Mouse (Mus musculus) heart, embryonic 15.5 days (tissue): ENCODE data around the gene Rsrp1. TPM values are rescaled to one million over a fixed set of nuclear protein-coding genes. Genes with fewer than 3 reads are reported as not detected.
A peak's percentile ranks its signal among the peaks of the same experiment; 100 is the strongest.

ENCODE experiments used
- ATAC-seq: fragments of 200-750 bp; cut with Nextera tagmentation; replicated peaks from 2 replicates; pipeline ENCODE4 v1.8.0; 2017; ENCODE audit warnings: low read depth, moderate TSS enrichment; ENCODE audit not compliant: insufficient number of reproducible peaks, insufficient read depth, low FRiP score
- H3K27ac ChIP-seq: fragments of 300-500 bp; sonication (generic); 2 replicates; pipeline ENCODE4 v1.5.1; 2015; ENCODE audit warnings: mild to moderate bottlenecking, inconsistent platforms
- H3K27me3 ChIP-seq: fragments of 300-500 bp; sonication (generic); 2 replicates; pipeline ENCODE4 v1.6.1; 2015; ENCODE audit warnings: inconsistent platforms
- H3K36me3 ChIP-seq: fragments of 300-500 bp; sonication (generic); 2 replicates; pipeline ENCODE4 v1.6.1; 2015; ENCODE audit warnings: mild to moderate bottlenecking, inconsistent platforms
- H3K4me1 ChIP-seq: fragments of 300-500 bp; sonication (generic); replicated peaks from 2 replicates; pipeline ENCODE4 v1.6.1; 2015; ENCODE audit warnings: inconsistent platforms
- H3K4me2 ChIP-seq: fragments of 300-500 bp; sonication (generic); 2 replicates; pipeline ENCODE4 v1.6.1; 2015; ENCODE audit warnings: inconsistent platforms, mild to moderate bottlenecking, moderate library complexity
- H3K4me3 ChIP-seq: fragments of 300-500 bp; sonication (generic); 2 replicates; pipeline ENCODE4 v1.5.1; 2015; ENCODE audit warnings: mild to moderate bottlenecking, inconsistent platforms
- H3K9ac ChIP-seq: fragments of 300-500 bp; sonication (generic); 2 replicates; pipeline ENCODE4 v1.6.1; 2015; ENCODE audit warnings: mild to moderate bottlenecking, inconsistent platforms
- H3K9me3 ChIP-seq: fragments of 300-500 bp; sonication (generic); replicated peaks from 2 replicates; pipeline ENCODE4 v1.6.1; 2016; ENCODE audit warnings: inconsistent platforms
- WGBS: fragments of 180-500 bp; shearing (Covaris S2); methylation state at CpG from one replicate; pipeline ENCODE4 v1.1.7; 2015; ENCODE audit warnings: mixed read lengths; 5-methylcytosine and 5-hydroxymethylcytosine counted together
- polyA plus RNA-seq: library from polyadenylated mRNA; unstranded; fragments of >200 nt; fragmentation: Nextera tagmentation; extraction: Ambion mirVana; gene quantifications from 2 replicates; pipeline ENCODE4 v1.2.1, GENCODE M21; 2015

Rsrp1 gene
- polyA plus RNA-seq, 1 experiment from 2014 or later: 366 TPM

DNA sequence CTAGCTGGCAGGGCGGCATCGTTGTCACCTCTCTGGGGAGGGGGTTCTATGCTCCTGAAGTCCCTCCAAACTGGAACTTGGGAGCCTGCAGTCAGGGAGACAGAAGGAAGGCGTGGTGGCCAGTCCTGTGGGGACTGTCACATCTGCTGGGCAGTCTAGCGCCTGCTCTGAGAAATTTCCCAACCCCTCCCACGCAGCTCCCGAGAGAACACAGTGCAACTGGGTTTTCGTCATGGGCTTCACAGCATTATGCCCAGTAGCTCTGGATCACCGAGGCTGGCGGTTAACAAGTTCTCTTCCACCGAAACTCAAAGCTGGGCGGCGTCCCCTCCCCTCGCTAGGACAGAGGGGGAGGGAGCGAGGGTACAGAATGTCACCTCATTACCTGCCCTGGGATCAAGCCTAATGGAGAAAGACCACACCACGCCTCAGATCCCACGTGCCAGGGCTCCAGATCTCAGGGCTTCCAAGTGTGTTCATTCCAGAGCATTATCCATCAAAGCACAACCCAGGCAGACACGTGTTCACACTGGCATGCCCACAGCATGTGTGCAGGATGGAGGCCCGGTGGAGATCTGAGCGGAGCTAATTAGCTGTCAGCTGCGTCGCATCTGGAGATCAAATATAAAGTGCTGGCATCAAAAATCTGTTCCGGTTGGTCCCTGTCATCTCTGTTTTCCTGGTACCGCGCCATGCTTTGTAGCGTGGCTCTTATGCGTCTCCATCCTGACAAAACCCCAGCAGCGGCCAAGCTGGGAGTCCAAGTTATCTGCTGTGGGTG lies 20.6 kb downstream of the Rsrp1 start:
- no peak overlapping the region for H3K4me3 ChIP-seq
- H3K4me2 ChIP-seq: no peak overlapping the region
- H3K9me3 ChIP-seq: no peaks in the 10 kb centered on the region
- no peaks in the 10 kb centered on the region for H3K36me3 ChIP-seq
- peaks cover 31% of the 10 kb centered on the region for H3K27me3 ChIP-seq
- whole genome bisulfite sequencing: 36% methylated on average over 27 of the region's 27 CpGs
- H3K9ac ChIP-seq: no peak overlapping the region
- peaks cover 14% of the 10 kb centered on the region for H3K4me1 ChIP-seq
- no peak overlapping the region for H3K27ac ChIP-seq
- no peak for ATAC-seq

DNA sequence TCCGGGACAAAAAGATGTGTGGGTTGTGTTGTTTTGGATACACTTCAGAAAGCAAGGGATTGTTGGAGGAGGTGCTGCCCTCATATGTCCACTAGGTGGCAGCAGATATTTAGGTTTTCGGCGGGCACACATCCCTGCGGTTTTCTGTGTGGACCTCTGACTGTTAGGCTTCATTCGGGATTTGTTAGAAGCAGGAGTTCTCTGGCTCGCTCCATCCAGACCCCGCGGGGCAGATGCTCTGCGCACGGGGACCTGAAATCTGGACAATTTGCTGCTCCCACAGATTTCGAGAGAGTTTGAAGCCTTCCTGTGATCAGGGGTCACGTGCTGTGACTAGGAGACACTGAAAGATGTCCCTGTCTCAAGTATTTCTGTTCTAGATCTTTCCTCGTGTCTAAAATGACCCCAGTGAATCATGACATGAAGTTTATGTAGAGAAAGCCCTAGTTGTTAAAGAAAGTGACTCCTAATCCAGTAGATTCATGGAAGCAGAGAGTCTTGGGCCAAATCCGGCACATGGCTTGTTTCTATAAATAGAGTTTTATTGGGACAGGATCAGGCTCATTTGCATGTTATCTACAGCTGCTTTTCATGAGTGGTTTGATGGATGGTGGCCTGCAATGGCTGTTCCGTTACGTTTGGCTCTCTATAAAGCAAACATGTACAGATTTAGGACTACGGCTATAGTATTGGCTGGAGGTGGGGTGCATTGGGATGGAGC lies 22.8 kb downstream of the Rsrp1 start:
- H3K9me3 ChIP-seq: no peaks in the 10 kb centered on the region
- H3K4me2 ChIP-seq: peak overlapping the region; percentile 59
- H3K4me1 ChIP-seq: peaks cover 18% of the 10 kb centered on the region
- peak overlapping the region; percentile 26 for H3K4me3 ChIP-seq
- peak; percentile 39; the same call in 1 of the 2 replicates for ATAC-seq
- H3K9ac ChIP-seq: no peak overlapping the region
- no peaks in the 10 kb centered on the region for H3K36me3 ChIP-seq
- WGBS: 6% methylated on average over 17 of the region's 17 CpGs
- H3K27me3 ChIP-seq: peaks cover 29% of the 10 kb centered on the region
- peak overlapping the region; percentile 9 for H3K27ac ChIP-seq

DNA sequence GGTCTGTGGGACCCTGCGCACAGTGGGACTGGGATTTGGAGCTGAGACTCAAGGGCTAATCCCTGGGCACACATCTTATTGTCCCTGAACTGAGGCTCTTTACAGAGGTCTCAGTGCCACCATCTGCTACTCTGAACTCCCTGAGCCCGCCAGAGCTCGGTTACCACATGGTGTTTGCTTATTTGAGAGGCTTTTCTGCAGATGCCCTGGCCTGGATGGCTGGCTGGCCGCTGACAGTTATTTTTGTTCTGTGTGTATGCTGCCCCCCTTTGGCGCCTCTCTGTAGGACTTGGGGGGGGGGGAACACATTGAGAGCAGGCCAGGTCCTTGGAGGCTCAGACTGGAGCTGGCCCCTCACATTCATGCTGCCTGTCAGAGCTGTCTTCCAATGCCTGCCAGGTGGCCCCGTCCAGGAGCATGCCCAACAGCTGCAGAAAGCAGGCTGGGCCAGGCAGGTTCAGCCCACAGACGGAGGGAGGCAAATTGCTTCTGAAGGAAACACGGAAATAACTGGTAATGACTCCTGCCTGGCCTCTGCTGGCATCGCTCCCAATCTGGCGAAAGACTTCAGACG lies 27.2 kb downstream of the Rsrp1 start:
- no peaks in the 10 kb centered on the region for H3K36me3 ChIP-seq
- peak overlapping the region; percentile 83 for H3K27ac ChIP-seq
- H3K27me3 ChIP-seq: peaks cover 7% of the 10 kb centered on the region; the same call in 1 of the 2 replicates
- H3K9me3 ChIP-seq: no peaks in the 10 kb centered on the region
- H3K4me2 ChIP-seq: peak overlapping the region; percentile 28; the same call in 1 of the 2 replicates
- peak; percentile 89 for ATAC-seq
- WGBS: 14% methylated on average over 11 of the region's 11 CpGs
- no peak overlapping the region for H3K4me3 ChIP-seq
- no peak overlapping the region for H3K9ac ChIP-seq
- H3K4me1 ChIP-seq: peaks cover 17% of the 10 kb centered on the region

DNA sequence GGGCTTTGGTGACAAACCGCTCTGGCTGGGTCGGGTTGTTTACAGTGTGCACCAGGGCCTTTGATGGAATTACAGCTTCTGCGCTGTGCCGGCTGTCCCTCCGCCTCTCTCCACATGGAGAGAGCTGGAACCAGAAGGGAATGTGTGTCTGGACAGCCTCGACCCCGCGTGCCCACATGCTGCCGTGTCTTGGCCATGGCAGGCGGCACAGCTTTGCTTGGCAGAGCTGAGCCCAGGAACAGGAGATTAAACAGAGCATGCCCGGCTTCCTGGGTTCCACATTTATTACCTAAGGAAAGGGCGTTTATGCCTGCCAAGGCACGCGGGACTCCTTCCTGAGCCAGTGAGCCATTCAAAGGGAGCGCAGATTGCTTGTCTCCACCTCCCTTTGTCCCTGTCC lies 31.1 kb downstream of the Rsrp1 start:
- peaks cover 10% of the 10 kb centered on the region for H3K4me1 ChIP-seq
- H3K9ac ChIP-seq: no peak overlapping the region
- H3K4me2 ChIP-seq: no peak overlapping the region
- ATAC-seq: no peak
- no peak overlapping the region for H3K27ac ChIP-seq
- H3K36me3 ChIP-seq: no peaks in the 10 kb centered on the region
- no peak overlapping the region for H3K4me3 ChIP-seq
- H3K27me3 ChIP-seq: peaks cover 31% of the 10 kb centered on the region
- WGBS: 22% methylated on average over 15 of the region's 15 CpGs
- H3K9me3 ChIP-seq: no peaks in the 10 kb centered on the region

DNA sequence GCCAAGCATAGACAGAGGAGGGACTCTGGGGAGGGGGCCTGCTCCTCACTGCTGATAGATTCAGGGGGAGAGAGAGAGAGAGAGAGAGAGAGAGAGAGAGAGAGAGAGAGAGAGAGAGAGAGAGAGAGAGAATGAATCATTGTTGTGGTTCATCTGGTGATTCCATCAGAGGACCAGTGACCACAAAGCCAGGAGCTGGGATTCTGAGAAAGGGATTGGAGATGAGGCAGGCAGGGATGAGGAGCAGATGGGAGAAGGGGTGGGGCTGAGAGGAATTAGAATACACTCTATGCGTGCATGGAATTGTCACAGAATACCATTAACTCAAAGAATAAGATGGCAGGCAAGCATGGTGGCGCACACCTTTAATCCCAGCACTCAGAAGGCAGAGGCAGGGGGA lies 31.8 kb downstream of the Rsrp1 start:
- H3K36me3 ChIP-seq: no peaks in the 10 kb centered on the region
- peaks cover 9% of the 10 kb centered on the region for H3K4me1 ChIP-seq
- peaks cover 35% of the 10 kb centered on the region for H3K27me3 ChIP-seq
- no peak overlapping the region for H3K27ac ChIP-seq
- no peak overlapping the region for H3K9ac ChIP-seq
- H3K4me2 ChIP-seq: no peak overlapping the region
- no peak for ATAC-seq
- H3K9me3 ChIP-seq: no peaks in the 10 kb centered on the region
- WGBS: 83% methylated on average over 2 of the region's 2 CpGs
- no peak overlapping the region for H3K4me3 ChIP-seq

DNA sequence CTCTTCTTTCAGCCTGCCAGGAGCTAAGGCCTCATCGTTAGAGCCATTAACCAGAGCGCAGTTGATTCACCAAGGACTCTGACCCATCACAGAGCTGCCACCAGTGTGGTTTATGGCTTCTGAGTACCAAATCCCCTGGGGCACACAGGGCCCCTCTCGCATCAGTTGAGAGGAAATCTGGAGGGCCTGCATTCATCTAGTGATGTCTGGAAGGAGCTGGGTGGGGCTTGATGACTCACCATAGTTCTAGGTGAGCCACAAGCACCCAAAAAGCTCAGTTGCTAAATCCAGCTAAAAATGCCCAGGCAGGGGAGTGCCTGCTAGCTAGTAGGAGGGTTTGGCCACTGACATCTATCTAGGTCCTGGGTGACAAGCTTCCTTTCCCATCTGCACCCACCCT lies 32.5 kb downstream of the Rsrp1 start:
- H3K27me3 ChIP-seq: peaks cover 37% of the 10 kb centered on the region
- ATAC-seq: no peak
- no peaks in the 10 kb centered on the region for H3K9me3 ChIP-seq
- no peak overlapping the region for H3K4me2 ChIP-seq
- no peaks in the 10 kb centered on the region for H3K36me3 ChIP-seq
- 70% methylated on average over 3 of the region's 3 CpGs for WGBS
- no peak overlapping the region for H3K27ac ChIP-seq
- no peak overlapping the region for H3K4me3 ChIP-seq
- peaks cover 3% of the 10 kb centered on the region for H3K4me1 ChIP-seq
- H3K9ac ChIP-seq: no peak overlapping the region

DNA sequence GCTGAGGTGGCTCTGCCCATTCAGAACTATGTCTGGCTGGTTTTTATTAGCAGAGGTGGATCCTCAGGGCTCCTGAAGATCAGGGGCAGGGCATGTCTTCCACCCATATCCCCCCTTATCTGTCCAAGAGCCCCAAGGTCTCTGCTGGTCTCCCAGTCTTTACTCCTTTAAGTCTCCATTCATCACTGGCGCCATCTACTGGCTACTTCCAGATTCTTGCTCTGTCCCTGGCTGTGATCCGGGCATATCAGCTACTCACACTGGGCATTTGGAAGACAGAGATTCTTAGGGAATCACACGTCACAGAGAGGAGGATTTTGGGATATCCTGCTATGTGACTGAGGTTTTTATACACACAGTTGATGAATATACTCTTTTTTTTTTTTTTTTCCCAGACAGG lies 32.9 kb downstream of the Rsrp1 start:
- H3K36me3 ChIP-seq: no peaks in the 10 kb centered on the region
- H3K27me3 ChIP-seq: peaks cover 38% of the 10 kb centered on the region
- no peak overlapping the region for H3K4me3 ChIP-seq
- no peak overlapping the region for H3K27ac ChIP-seq
- ATAC-seq: no peak
- H3K4me1 ChIP-seq: no peaks in the 10 kb centered on the region; the same call in 1 of the 2 replicates
- 13% methylated on average over 3 of the region's 3 CpGs for WGBS
- H3K4me2 ChIP-seq: no peak overlapping the region
- no peaks in the 10 kb centered on the region for H3K9me3 ChIP-seq
- H3K9ac ChIP-seq: no peak overlapping the region

DNA sequence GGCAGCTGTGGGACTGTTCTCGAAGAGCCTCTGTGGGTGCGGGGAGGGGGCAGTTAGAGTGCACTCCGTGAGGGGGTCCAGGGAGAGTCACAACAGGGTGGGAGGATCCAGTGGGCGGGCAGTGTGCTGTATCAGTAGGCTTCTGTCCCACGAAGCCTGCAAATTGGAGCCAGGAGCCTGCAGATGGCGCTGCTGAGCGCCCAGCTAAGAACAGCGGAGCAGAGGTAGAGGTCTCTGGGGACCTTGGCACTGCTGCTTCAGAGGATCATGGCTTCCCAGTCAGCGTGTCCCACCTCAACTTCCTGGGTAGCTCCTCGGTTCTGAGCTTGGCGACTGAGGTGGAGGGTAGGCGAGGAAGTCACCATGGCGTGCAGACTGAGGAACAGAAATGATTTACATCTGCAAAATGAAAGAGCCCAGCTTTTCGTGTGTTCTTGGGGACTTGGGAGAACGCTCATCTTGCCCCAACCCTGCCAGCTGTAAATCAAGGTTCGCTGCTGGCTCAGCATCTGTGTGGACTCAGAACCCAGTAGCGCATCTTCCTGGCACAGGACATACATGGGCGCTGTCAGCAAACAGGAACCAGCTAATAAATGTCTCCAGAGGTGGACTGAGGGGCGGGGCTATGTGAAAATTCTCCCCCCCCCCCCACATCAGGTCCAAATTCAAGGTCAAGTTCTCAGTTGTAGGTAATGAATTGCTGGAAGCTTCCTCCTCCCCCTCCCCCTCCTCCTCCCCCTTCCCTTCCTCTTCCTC lies 39.8 kb downstream of the Rsrp1 start:
- Histone ChIP-seq H3K4me3 (no peak overlapping the region), H3K9ac (no peak overlapping the region), H3K4me1 (0 out of 2 replicates have a peak, but pooled peaks cover 2% of the 10 kb centered on the region), H3K36me3 (no peaks in the 10 kb centered on the region), H3K4me2 (peak overlapping the region; percentile 32), H3K9me3 (no peaks in the 10 kb centered on the region), H3K27ac (no peak overlapping the region), H3K27me3 (peaks cover 42% of the 10 kb centered on the region)
- ATAC-seq: no peak
- 29% methylated on average over 19 of the region's 19 CpGs for WGBS

DNA sequence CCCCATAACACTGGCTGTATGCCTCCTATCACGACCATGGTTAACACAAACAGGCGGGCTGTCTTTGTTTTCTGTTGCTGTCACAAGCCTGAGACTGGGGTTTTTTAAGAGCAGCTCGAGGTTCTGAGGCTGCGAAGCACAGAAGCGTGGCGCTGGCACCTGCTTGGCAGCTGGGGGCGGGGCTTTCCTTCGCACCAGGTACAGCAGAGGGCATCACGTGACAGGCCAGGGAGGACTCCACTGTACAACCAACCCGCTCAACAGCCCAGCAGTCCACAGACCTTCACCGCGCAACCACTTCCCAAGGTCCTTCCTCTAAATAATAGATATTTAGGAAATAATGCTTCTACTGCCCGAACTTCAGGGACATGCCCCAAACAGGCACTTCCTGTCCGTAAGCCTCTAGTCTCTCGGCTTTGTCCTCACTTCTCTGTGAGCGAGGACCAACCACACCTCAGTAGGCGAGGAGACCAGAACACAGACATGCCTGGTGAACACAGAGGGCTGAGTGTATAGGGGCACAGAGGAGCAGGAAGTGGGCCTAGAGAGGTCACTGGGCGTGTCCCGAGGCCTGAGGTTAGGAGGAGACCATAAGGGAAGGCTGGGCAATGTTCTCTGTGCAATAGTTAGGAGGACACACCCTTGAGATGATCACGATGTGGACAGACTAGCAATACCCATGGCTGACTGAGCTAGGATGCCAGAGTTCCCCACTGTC lies 44.7 kb downstream of the Rsrp1 start:
- 70% methylated on average over 20 of the region's 20 CpGs for WGBS
- no peak overlapping the region for H3K27ac ChIP-seq
- no peak for ATAC-seq
- no peak overlapping the region for H3K9ac ChIP-seq
- H3K4me2 ChIP-seq: no peak overlapping the region
- H3K4me3 ChIP-seq: no peak overlapping the region
- peaks cover 27% of the 10 kb centered on the region; the same call in 1 of the 2 replicates for H3K27me3 ChIP-seq
- H3K4me1 ChIP-seq: no peaks in the 10 kb centered on the region
- no peaks in the 10 kb centered on the region for H3K9me3 ChIP-seq
- no peaks in the 10 kb centered on the region for H3K36me3 ChIP-seq

DNA sequence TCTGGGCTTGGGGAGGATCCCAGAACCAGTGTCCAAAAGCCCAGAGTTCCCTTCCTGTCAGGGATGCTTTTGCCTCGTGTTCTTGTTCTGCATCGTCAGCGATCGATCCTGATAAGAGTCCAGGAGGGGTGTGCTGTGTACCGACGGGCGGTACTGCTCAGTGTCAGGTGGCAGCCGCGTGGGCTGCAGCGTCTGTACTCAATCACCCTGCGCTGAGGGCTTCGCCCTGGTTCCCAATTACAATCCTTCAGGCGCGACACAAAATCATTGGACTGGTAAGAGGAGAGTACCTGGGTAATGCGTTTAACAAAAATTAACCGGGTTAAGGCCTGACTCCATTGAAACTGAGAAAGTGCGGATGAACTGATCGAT lies 45.2 kb downstream of the Rsrp1 start:
- Histone ChIP-seq H3K4me1 (no peaks in the 10 kb centered on the region), H3K4me2 (no peak overlapping the region), H3K4me3 (no peak overlapping the region), H3K27ac (no peak overlapping the region), H3K9me3 (no peaks in the 10 kb centered on the region), H3K36me3 (no peaks in the 10 kb centered on the region), H3K27me3 (peaks cover 27% of the 10 kb centered on the region; the same call in 1 of the 2 replicates), H3K9ac (no peak overlapping the region)
- WGBS: 71% methylated on average over 18 of the region's 18 CpGs
- ATAC-seq: no peak
